Mouse (Mus musculus): Measurements from ENCODE around the gene Apoc3. TPM values are rescaled to one million over a fixed set of nuclear protein-coding genes. Genes with fewer than 3 reads are reported as not detected.

The Apoc3 gene
- polyA plus RNA-seq, 1 experiment from 2014 or later: not detected

DNA sequence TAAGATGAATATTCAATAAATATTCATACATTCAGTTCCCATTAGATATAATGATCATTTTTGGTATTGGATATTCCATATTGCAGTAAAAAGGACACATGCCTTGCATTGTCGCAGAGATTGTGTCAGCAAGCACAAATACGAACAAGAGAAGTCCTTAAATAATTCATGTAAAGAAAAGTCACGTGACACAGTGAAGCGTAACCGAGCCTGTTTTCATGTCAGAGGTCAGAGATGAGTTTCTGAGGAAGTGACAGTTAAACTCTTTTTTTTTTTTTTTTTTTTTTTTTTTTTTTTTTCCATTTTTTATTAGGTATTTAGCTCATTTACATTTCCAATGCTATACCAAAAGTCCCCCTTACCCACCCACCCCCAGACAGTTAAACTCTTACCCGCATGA, 42.8 kb downstream of the Apoc3 start:
- no peak overlapping the region for H3K9ac ChIP-seq (ENCODE audit: low read length)
- DNase-seq (ENCODE audit: low spot score) (no peak), ATAC-seq (replicated peaks; ENCODE audit: low FRiP score) (no peak)
- no peak overlapping the region for H3K4me2 ChIP-seq (ENCODE audit: low read depth, low read length, severe bottlenecking)
- no peak overlapping the region for H3K4me3 ChIP-seq (ENCODE audit: low read depth, low read length)
- H3K4me1 ChIP-seq (replicated peaks; ENCODE audit: control insufficient read depth, insufficient read depth, low read length): no peaks in the 10 kb centered on the region
- no peaks in the 10 kb centered on the region for H3K27me3 ChIP-seq (ENCODE audit: control insufficient read depth, insufficient read depth, low read length)
- H3K9me3 ChIP-seq (ENCODE audit: control insufficient read depth, low read length): no peaks in the 10 kb centered on the region
- no peaks in the 10 kb centered on the region; the same call in 1 of the 2 replicates for H3K36me3 ChIP-seq (ENCODE audit: control insufficient read depth, insufficient read depth, low read length)
- H3K27ac ChIP-seq (ENCODE audit: low read depth, low read length): no peak overlapping the region
- 86% methylated on average over 6 of the region's 6 CpGs for WGBS

DNA sequence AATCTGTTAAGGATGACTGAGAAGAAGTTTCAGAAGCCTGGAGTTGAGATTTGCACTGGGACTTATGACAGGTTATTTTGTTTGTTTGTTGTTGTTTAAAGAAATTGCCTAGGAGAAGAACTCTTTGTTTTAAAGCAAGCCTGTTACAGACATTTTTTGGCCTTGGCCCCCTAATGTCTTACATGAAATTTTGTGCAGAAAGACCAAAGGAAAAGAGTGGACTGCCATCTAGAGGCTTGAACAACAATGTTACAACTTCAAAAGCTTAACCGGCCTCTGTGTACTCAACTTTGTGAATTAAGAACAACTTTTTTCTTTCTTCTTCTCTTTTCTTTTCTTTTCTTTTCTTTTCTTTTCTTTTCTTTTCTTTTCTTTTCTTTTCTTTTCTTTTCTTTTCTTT, 43.8 kb downstream of the Apoc3 start:
- Histone ChIP-seq H3K9me3 (ENCODE audit: control insufficient read depth, low read length) (no peaks in the 10 kb centered on the region), H3K4me1 (replicated peaks; ENCODE audit: control insufficient read depth, insufficient read depth, low read length) (no peaks in the 10 kb centered on the region), H3K27ac (ENCODE audit: low read depth, low read length) (no peak overlapping the region), H3K36me3 (ENCODE audit: control insufficient read depth, insufficient read depth, low read length) (no peaks in the 10 kb centered on the region; the same call in 1 of the 2 replicates), H3K4me2 (ENCODE audit: low read depth, low read length, severe bottlenecking) (no peak overlapping the region), H3K9ac (ENCODE audit: low read length) (no peak overlapping the region), H3K4me3 (ENCODE audit: low read depth, low read length) (no peak overlapping the region), H3K27me3 (ENCODE audit: control insufficient read depth, insufficient read depth, low read length) (no peaks in the 10 kb centered on the region)
- DNase-seq (ENCODE audit: low spot score): no peak
- no peak for ATAC-seq (replicated peaks; ENCODE audit: low FRiP score)
- WGBS: 33% methylated on average over 1 of the region's 1 CpGs

DNA sequence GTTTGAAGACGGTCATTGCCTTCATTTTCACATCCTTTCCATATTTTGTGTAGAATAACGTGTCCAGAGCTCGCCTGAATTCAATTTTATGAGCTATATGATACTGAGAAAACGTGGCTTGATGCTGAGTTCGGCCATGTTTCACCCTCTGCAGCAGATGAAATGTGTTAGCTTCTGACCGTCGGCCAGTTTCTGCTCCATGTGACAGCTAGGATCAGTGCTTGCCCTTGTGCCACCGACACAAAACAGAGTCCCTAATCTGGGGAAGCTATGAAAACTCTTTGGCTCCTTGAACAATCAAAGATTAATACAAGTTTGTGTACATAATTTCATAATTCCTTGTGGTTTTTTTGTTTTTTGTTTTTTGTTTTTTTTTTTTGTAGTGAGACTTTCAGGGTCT, 44.2 kb downstream of the Apoc3 start:
- 73% methylated on average over 8 of the region's 8 CpGs for WGBS
- ATAC-seq (replicated peaks; ENCODE audit: low FRiP score) (no peak), DNase-seq (ENCODE audit: low spot score) (no peak)
- no peak overlapping the region for H3K27ac ChIP-seq (ENCODE audit: low read depth, low read length)
- H3K9ac ChIP-seq (ENCODE audit: low read length): no peak overlapping the region
- no peaks in the 10 kb centered on the region for H3K9me3 ChIP-seq (ENCODE audit: control insufficient read depth, low read length)
- H3K36me3 ChIP-seq (ENCODE audit: control insufficient read depth, insufficient read depth, low read length): no peaks in the 10 kb centered on the region; the same call in 1 of the 2 replicates
- no peaks in the 10 kb centered on the region for H3K4me1 ChIP-seq (replicated peaks; ENCODE audit: control insufficient read depth, insufficient read depth, low read length)
- H3K4me2 ChIP-seq (ENCODE audit: low read depth, low read length, severe bottlenecking): no peak overlapping the region
- no peaks in the 10 kb centered on the region for H3K27me3 ChIP-seq (ENCODE audit: control insufficient read depth, insufficient read depth, low read length)
- H3K4me3 ChIP-seq (ENCODE audit: low read depth, low read length): no peak overlapping the region

DNA sequence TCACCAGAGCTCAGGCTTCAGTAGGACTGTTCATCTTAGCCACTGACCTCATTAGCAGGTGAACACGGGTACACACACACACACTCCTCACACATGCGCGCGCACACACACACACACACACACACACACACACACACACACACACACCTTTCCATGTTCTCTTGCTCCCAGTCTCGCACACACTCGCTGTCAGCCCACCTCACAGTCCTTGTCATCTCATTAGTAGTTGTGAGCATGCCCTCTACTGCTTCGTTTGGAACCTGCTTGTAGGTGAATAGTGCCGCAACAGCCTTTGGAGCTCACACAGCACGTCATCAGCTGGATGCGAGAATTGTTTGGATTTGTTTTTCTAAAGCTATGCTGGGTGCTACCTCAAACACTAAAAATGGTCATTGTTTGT, 46.1 kb downstream of the Apoc3 start:
- ATAC-seq (replicated peaks; ENCODE audit: low FRiP score) (no peak), DNase-seq (ENCODE audit: low spot score) (no peak)
- Histone ChIP-seq H3K27ac (ENCODE audit: low read depth, low read length) (no peak overlapping the region), H3K4me3 (ENCODE audit: low read depth, low read length) (no peak overlapping the region), H3K9me3 (ENCODE audit: control insufficient read depth, low read length) (no peaks in the 10 kb centered on the region), H3K4me2 (ENCODE audit: low read depth, low read length, severe bottlenecking) (no peak overlapping the region), H3K4me1 (replicated peaks; ENCODE audit: control insufficient read depth, insufficient read depth, low read length) (no peaks in the 10 kb centered on the region), H3K9ac (ENCODE audit: low read length) (no peak overlapping the region), H3K27me3 (ENCODE audit: control insufficient read depth, insufficient read depth, low read length) (no peaks in the 10 kb centered on the region), H3K36me3 (ENCODE audit: control insufficient read depth, insufficient read depth, low read length) (no peaks in the 10 kb centered on the region; the same call in 1 of the 2 replicates)
- WGBS: 83% methylated on average over 10 of the region's 10 CpGs

DNA sequence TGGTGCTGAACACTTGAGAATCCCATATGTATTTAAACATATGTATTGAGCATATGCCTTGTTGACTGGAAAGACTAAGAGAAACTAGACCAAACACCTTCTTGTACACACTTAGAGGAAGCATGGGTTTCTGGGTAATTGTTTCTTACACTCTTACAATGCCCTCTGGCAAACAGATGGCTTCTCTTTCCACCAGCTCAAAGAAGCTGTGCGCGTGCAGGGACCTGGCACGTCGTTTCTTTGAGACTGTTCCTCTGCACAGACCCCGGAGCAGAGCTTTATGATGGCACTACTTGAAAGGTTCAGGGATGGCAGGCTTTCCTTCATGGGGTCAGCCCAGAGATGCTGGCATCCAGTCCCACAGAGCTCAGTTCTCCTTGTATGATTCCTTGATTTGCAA, 46.5 kb downstream of the Apoc3 start:
- no peak overlapping the region for H3K4me2 ChIP-seq (ENCODE audit: low read depth, low read length, severe bottlenecking)
- no peaks in the 10 kb centered on the region; the same call in 1 of the 2 replicates for H3K36me3 ChIP-seq (ENCODE audit: control insufficient read depth, insufficient read depth, low read length)
- H3K4me3 ChIP-seq (ENCODE audit: low read depth, low read length): no peak overlapping the region
- DNase-seq (ENCODE audit: low spot score) (no peak), ATAC-seq (replicated peaks; ENCODE audit: low FRiP score) (no peak)
- no peak overlapping the region for H3K27ac ChIP-seq (ENCODE audit: low read depth, low read length)
- H3K9me3 ChIP-seq (ENCODE audit: control insufficient read depth, low read length): no peaks in the 10 kb centered on the region
- no peaks in the 10 kb centered on the region for H3K4me1 ChIP-seq (replicated peaks; ENCODE audit: control insufficient read depth, insufficient read depth, low read length)
- no peak overlapping the region for H3K9ac ChIP-seq (ENCODE audit: low read length)
- WGBS: 83% methylated on average over 5 of the region's 5 CpGs
- no peaks in the 10 kb centered on the region for H3K27me3 ChIP-seq (ENCODE audit: control insufficient read depth, insufficient read depth, low read length)

DNA sequence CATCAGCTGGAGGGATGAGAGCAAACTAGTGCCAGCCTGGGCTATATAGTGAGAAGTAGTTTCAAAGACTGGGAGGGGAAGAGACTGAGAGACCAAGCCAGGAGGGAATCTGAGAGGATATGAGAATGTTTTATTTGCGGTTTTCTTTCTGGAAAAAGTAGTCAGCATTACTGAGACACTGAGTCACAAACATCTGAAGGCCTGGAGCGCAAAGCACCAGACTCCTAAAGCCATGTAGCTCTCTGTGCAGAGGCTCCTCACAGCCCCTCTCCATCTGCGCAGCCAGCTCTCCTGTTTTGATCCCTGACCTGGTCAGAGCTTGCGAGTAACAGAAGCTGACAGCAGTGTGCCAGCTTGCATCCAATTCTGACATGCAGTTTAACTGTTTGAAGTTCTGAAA, 47.1 kb downstream of the Apoc3 start:
- Histone ChIP-seq H3K27me3 (ENCODE audit: control insufficient read depth, insufficient read depth, low read length) (no peaks in the 10 kb centered on the region), H3K27ac (ENCODE audit: low read depth, low read length) (no peak overlapping the region), H3K36me3 (ENCODE audit: control insufficient read depth, insufficient read depth, low read length) (no peaks in the 10 kb centered on the region; the same call in 1 of the 2 replicates), H3K9me3 (ENCODE audit: control insufficient read depth, low read length) (no peaks in the 10 kb centered on the region), H3K4me1 (replicated peaks; ENCODE audit: control insufficient read depth, insufficient read depth, low read length) (no peaks in the 10 kb centered on the region), H3K4me2 (ENCODE audit: low read depth, low read length, severe bottlenecking) (no peak overlapping the region), H3K9ac (ENCODE audit: low read length) (no peak overlapping the region), H3K4me3 (ENCODE audit: low read depth, low read length) (no peak overlapping the region)
- 84% methylated on average over 4 of the region's 4 CpGs for WGBS
- DNase-seq (ENCODE audit: low spot score): no peak
- ATAC-seq (replicated peaks; ENCODE audit: low FRiP score): no peak

DNA sequence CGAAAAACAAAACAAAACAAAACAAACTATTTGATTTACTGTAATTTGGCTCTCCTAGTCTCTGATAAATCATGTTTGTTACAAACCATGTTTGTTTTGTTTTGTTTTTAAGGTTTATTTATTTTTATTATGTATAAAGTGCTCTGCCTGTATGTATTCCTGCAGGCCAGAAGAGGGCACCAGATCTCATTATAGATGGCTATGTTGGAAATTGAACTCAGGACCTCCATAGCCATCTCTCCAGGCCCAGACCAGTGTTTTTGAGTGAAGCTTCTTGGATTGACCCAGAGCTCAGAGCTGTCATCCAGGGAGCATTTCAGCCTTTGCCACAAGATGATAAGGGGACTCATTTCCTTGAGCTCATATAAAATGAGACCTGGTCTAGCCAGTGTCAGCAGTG, 49.0 kb downstream of the Apoc3 start:
- ATAC-seq (replicated peaks; ENCODE audit: low FRiP score) (no peak), DNase-seq (ENCODE audit: low spot score) (no peak)
- no peaks in the 10 kb centered on the region for H3K27me3 ChIP-seq (ENCODE audit: control insufficient read depth, insufficient read depth, low read length)
- H3K27ac ChIP-seq (ENCODE audit: low read depth, low read length): no peak overlapping the region
- H3K4me3 ChIP-seq (ENCODE audit: low read depth, low read length): no peak overlapping the region
- no peaks in the 10 kb centered on the region; the same call in 1 of the 2 replicates for H3K36me3 ChIP-seq (ENCODE audit: control insufficient read depth, insufficient read depth, low read length)
- WGBS: 83% methylated on average over 1 of the region's 1 CpGs
- no peaks in the 10 kb centered on the region for H3K9me3 ChIP-seq (ENCODE audit: control insufficient read depth, low read length)
- no peaks in the 10 kb centered on the region for H3K4me1 ChIP-seq (replicated peaks; ENCODE audit: control insufficient read depth, insufficient read depth, low read length)
- no peak overlapping the region for H3K4me2 ChIP-seq (ENCODE audit: low read depth, low read length, severe bottlenecking)
- H3K9ac ChIP-seq (ENCODE audit: low read length): no peak overlapping the region

DNA sequence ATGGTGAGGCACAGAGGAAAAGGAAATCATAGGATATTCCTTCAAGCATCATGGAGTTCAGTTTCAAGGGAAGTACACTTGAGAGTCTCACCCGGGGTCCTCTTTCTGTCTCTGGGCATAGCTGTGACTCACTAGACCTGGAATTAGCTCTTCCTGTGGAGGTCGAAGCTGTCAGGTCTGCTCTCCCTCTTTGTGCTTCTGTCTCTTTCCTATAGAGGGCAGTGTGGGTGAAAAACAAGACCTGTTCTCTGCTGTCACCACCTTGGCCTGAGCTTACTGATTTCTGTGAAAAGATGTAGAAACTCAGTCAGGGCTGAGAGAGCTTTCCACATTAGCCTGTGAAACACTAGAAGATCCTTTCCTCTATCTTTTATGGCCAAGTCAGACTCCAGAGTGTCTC, 50.2 kb downstream of the Apoc3 start:
- Histone ChIP-seq H3K27me3 (ENCODE audit: control insufficient read depth, insufficient read depth, low read length) (no peaks in the 10 kb centered on the region), H3K9ac (ENCODE audit: low read length) (no peak overlapping the region), H3K9me3 (ENCODE audit: control insufficient read depth, low read length) (no peaks in the 10 kb centered on the region), H3K36me3 (ENCODE audit: control insufficient read depth, insufficient read depth, low read length) (no peaks in the 10 kb centered on the region; the same call in 1 of the 2 replicates), H3K4me3 (ENCODE audit: low read depth, low read length) (no peak overlapping the region), H3K27ac (ENCODE audit: low read depth, low read length) (no peak overlapping the region), H3K4me2 (ENCODE audit: low read depth, low read length, severe bottlenecking) (no peak overlapping the region), H3K4me1 (replicated peaks; ENCODE audit: control insufficient read depth, insufficient read depth, low read length) (no peaks in the 10 kb centered on the region)
- ATAC-seq (replicated peaks; ENCODE audit: low FRiP score) (no peak), DNase-seq (ENCODE audit: low spot score) (no peak)
- WGBS: 61% methylated on average over 2 of the region's 2 CpGs

DNA sequence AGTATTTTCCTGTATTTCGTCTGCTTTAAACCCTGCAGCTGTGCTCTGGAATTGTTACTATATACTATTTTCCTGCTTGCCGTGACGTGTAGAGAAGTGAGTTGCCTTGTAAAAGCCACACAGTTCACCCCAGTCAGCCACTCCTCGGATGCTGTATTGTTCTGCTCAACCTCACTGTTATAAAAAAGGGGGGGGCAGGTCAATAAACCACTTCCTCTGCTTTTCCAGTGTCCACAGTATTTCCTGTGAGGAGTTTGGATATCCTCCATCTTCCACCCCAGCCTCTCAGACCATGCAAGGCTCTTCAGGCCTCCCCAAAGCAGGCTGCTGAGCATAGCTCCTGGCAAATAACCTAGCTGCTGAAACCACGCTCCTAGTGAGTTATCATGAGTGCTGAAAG, 50.9 kb downstream of the Apoc3 start:
- Histone ChIP-seq H3K4me2 (ENCODE audit: low read depth, low read length, severe bottlenecking) (no peak overlapping the region), H3K36me3 (ENCODE audit: control insufficient read depth, insufficient read depth, low read length) (no peaks in the 10 kb centered on the region; the same call in 1 of the 2 replicates), H3K9ac (ENCODE audit: low read length) (no peak overlapping the region), H3K9me3 (ENCODE audit: control insufficient read depth, low read length) (no peaks in the 10 kb centered on the region), H3K27ac (ENCODE audit: low read depth, low read length) (no peak overlapping the region), H3K4me3 (ENCODE audit: low read depth, low read length) (no peak overlapping the region), H3K27me3 (ENCODE audit: control insufficient read depth, insufficient read depth, low read length) (no peaks in the 10 kb centered on the region), H3K4me1 (replicated peaks; ENCODE audit: control insufficient read depth, insufficient read depth, low read length) (no peaks in the 10 kb centered on the region)
- no peak for DNase-seq (ENCODE audit: low spot score)
- 83% methylated on average over 5 of the region's 5 CpGs for WGBS
- no peak for ATAC-seq (replicated peaks; ENCODE audit: low FRiP score)

Measured in forebrain, embryonic 11.5 days (tissue).